Mouse (Mus musculus): ENCODE data around the gene Tnfaip8l1.

- TF ChIP-seq POLR2A (IDR thresholded peaks at IDR 0.05; ENCODE audit: borderline replicate concordance, extremely low read depth, low read depth, low read length) (no peak), CTCF (IDR thresholded peaks at IDR 0.05; ENCODE audit: insufficient read depth, low read length) (no peak)
These were observed 52.0 kb downstream of the Tnfaip8l1 start for GRCm38 (mm10) chr17:56214229-56214628.

Measured in lung, adult 2 months (tissue).